Mouse (Mus musculus) lung, adult 2 months (tissue): ENCODE data around the gene Wwox.

Experiments used
- CTCF ChIP-seq: fragments of 200-500 bp; IDR thresholded peaks from 2 replicates; pipeline ENCODE4 v1.5.1; 2011; ENCODE audit warnings: mild to moderate bottlenecking, low read length, control low read depth; ENCODE audit not compliant: insufficient read depth
- POLR2A ChIP-seq: fragments of 200-500 bp; IDR thresholded peaks from 2 replicates; pipeline ENCODE4 v1.6.1; 2011; ENCODE audit warnings: low read depth, mild to moderate bottlenecking, control low read depth, low read length, borderline replicate concordance; ENCODE audit errors: extremely low read depth

DNA sequence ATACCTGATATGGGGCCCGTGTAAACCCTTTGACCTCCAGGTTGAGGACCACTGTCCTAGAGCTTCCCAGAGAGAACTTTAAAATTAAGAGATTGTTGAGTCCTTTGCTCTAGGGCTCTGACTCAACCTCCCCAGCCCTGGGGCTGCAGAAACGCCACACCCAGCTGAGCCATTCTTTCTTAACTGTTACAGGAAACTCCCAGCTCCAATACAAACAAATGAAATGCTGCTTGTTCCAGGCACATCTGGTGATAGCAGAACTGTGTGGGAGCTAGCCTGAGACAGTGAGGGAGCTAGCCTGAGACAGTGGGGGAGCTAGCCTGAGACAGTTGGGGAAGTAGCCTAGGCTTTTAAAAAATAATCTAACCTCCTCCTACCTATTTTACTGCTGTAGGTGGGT lies 194.7 kb downstream of the Wwox start:
- no peak for TF ChIP-seq CTCF
- no peak for TF ChIP-seq POLR2A
